Mouse (Mus musculus) liver, postnatal 0 days (tissue): ENCODE data around the gene Sema4a.

ENCODE experiments used
- CTCF ChIP-seq: sonication (generic); IDR thresholded peaks from 2 replicates; pipeline ENCODE4 v1.5.1; 2016; ENCODE audit warnings: antibody characterized with exemption, low read depth
- EP300 ChIP-seq: IDR thresholded peaks from 2 replicates; pipeline ENCODE4 v1.6.1; 2016; ENCODE audit warnings: antibody characterized with exemption, low read depth, mild to moderate bottlenecking

GRCm38 (mm10) chr3:88442488-88442887, 18.5 kb downstream of the Sema4a start:
- no peak for TF ChIP-seq EP300
- TF ChIP-seq CTCF, result no peak
